ENCODE assay signal across 21 mouse cellular contexts in genomic region chr5:91293073-91293472, GRCm38 (mm10).
A peak's percentile ranks its signal among the peaks of the same experiment; 100 is the strongest.
DNase-seq lines count a peak whose midpoint lies in the region; ATAC-seq and TF ChIP-seq lines count a peak whose summit lies in the region.
"Had no signal": no experiment of that assay in that cellular context is flagged by ENCODE, and none has a peak within 500 bp of the region (broad histone marks: within the 10 kb centered on the region; RNA-seq: fewer than 3 reads in every experiment).

No protein-coding gene starts in this region.

- H3K36me3 ChIP-seq in liver, embryonic 15.5 days (replicated peaks): no peaks in the 10 kb centered on the region
- H3K36me3 ChIP-seq in liver, embryonic 11.5 days (ENCODE audit: control insufficient read depth, insufficient read depth, low read length): no peaks in the 10 kb centered on the region
- H3K36me3 ChIP-seq in kidney, adult 2 months (ENCODE audit: control insufficient read depth, insufficient read depth, low read length): no peaks in the 10 kb centered on the region
- no peaks in the 10 kb centered on the region for H3K36me3 ChIP-seq in stomach, postnatal 0 days (ENCODE audit: control insufficient read depth, insufficient read depth, low read length)
- H3K36me3 ChIP-seq in forebrain, embryonic 14.5 days (ENCODE audit: control insufficient read depth, insufficient read depth, low read length): no peaks in the 10 kb centered on the region
- no peaks in the 10 kb centered on the region for H3K36me3 ChIP-seq in neural tube, embryonic 15.5 days
- H3K36me3 ChIP-seq: embryonic facial prominence, embryonic 10.5 days; heart, embryonic 13.5 days; lung, embryonic 15.5 days had no signal

- no peak overlapping the region for H3K4me2 ChIP-seq in liver, embryonic 15.5 days
- no peak overlapping the region for H3K4me2 ChIP-seq in liver, embryonic 11.5 days
- no peak overlapping the region for H3K4me2 ChIP-seq in stomach, postnatal 0 days (replicated peaks; ENCODE audit: low read depth)
- H3K4me2 ChIP-seq in forebrain, embryonic 14.5 days (ENCODE audit: low read length): no peak overlapping the region
- H3K4me2 ChIP-seq in neural tube, embryonic 15.5 days: no peak overlapping the region
- H3K4me2 ChIP-seq: heart, embryonic 13.5 days; hindbrain, embryonic 14.5 days; lung, embryonic 15.5 days had no signal

- H3K4me3 ChIP-seq in liver, embryonic 15.5 days (replicated peaks): no peak overlapping the region
- H3K4me3 ChIP-seq in liver, embryonic 11.5 days (ENCODE audit: low read depth, low read length): no peak overlapping the region
- H3K4me3 ChIP-seq in kidney, adult 2 months (ENCODE audit: insufficient read depth, low read depth, low read length): no peak overlapping the region
- H3K4me3 ChIP-seq in stomach, postnatal 0 days (ENCODE audit: low read depth, low read length): no peak overlapping the region
- no peak overlapping the region for H3K4me3 ChIP-seq in forebrain, embryonic 14.5 days (ENCODE audit: low read depth, low read length)
- H3K4me3 ChIP-seq in neural tube, embryonic 15.5 days (replicated peaks): no peak overlapping the region
- H3K4me3 ChIP-seq: embryonic facial prominence, embryonic 10.5 days; heart, embryonic 13.5 days; lung, embryonic 15.5 days had no signal

- no peaks in the 10 kb centered on the region for H3K4me1 ChIP-seq in liver, embryonic 15.5 days (replicated peaks)
- H3K4me1 ChIP-seq in liver, embryonic 11.5 days (replicated peaks; ENCODE audit: control insufficient read depth, insufficient read depth, low read length): no peaks in the 10 kb centered on the region
- H3K4me1 ChIP-seq in kidney, adult 2 months (ENCODE audit: control insufficient read depth, insufficient read depth, low read length): peaks cover 11% of the 10 kb centered on the region
- no peaks in the 10 kb centered on the region for H3K4me1 ChIP-seq in stomach, postnatal 0 days (replicated peaks; ENCODE audit: control insufficient read depth, insufficient read depth)
- no peaks in the 10 kb centered on the region for H3K4me1 ChIP-seq in forebrain, embryonic 14.5 days (ENCODE audit: control insufficient read depth, insufficient read depth, low read length)
- no peaks in the 10 kb centered on the region for H3K4me1 ChIP-seq in neural tube, embryonic 15.5 days
- H3K4me1 ChIP-seq: embryonic facial prominence, embryonic 10.5 days; heart, embryonic 13.5 days; lung, embryonic 15.5 days had no signal

- H3K9me3 ChIP-seq in liver, embryonic 15.5 days (replicated peaks): no peaks in the 10 kb centered on the region
- H3K9me3 ChIP-seq in liver, embryonic 11.5 days (ENCODE audit: control insufficient read depth, low read length): no peaks in the 10 kb centered on the region
- no peaks in the 10 kb centered on the region for H3K9me3 ChIP-seq in stomach, postnatal 0 days (ENCODE audit: control insufficient read depth, low read length)
- H3K9me3 ChIP-seq in forebrain, embryonic 14.5 days (replicated peaks; ENCODE audit: control insufficient read depth, low read length): no peaks in the 10 kb centered on the region
- H3K9me3 ChIP-seq in neural tube, embryonic 15.5 days (replicated peaks): no peaks in the 10 kb centered on the region
- H3K9me3 ChIP-seq: embryonic facial prominence, embryonic 10.5 days; lung, embryonic 15.5 days had no signal

- no peak overlapping the region for H3K27ac ChIP-seq in liver, embryonic 15.5 days (replicated peaks)
- no peak overlapping the region for H3K27ac ChIP-seq in liver, embryonic 11.5 days (ENCODE audit: low read depth, low read length)
- peak overlapping the region; percentile 68; the same call in 1 of the 2 replicates for H3K27ac ChIP-seq in kidney, adult 2 months (ENCODE audit: insufficient read depth, low read depth, low read length)
- H3K27ac ChIP-seq in stomach, postnatal 0 days (replicated peaks): no peak overlapping the region
- H3K27ac ChIP-seq in forebrain, embryonic 14.5 days (ENCODE audit: low read depth, low read length): no peak overlapping the region
- no peak overlapping the region for H3K27ac ChIP-seq in neural tube, embryonic 15.5 days (replicated peaks)
- H3K27ac ChIP-seq: embryonic facial prominence, embryonic 10.5 days; heart, embryonic 13.5 days; hindbrain, embryonic 14.5 days; lung, embryonic 15.5 days had no signal

- TF ChIP-seq EP300 in stomach, postnatal 0 days (optimal IDR thresholded peaks at IDR 0.05): no peak

- no peak overlapping the region for H3K9ac ChIP-seq in liver, embryonic 15.5 days
- no peak overlapping the region for H3K9ac ChIP-seq in liver, embryonic 11.5 days (ENCODE audit: low read depth, low read length)
- no peak overlapping the region for H3K9ac ChIP-seq in stomach, postnatal 0 days (ENCODE audit: low read length)
- H3K9ac ChIP-seq in forebrain, embryonic 14.5 days (ENCODE audit: low read length): no peak overlapping the region
- no peak overlapping the region for H3K9ac ChIP-seq in neural tube, embryonic 15.5 days (replicated peaks)
- H3K9ac ChIP-seq: heart, embryonic 13.5 days; hindbrain, embryonic 14.5 days; lung, embryonic 15.5 days had no signal

- no peaks in the 10 kb centered on the region for H3K27me3 ChIP-seq in liver, embryonic 15.5 days
- H3K27me3 ChIP-seq in liver, embryonic 11.5 days (replicated peaks; ENCODE audit: control insufficient read depth, insufficient read depth, low read length): no peaks in the 10 kb centered on the region
- no peaks in the 10 kb centered on the region for H3K27me3 ChIP-seq in kidney, adult 2 months (replicated peaks; ENCODE audit: control insufficient read depth, insufficient read depth, low read length)
- no peaks in the 10 kb centered on the region for H3K27me3 ChIP-seq in stomach, postnatal 0 days (ENCODE audit: control insufficient read depth, insufficient read depth, low read length)
- H3K27me3 ChIP-seq in forebrain, embryonic 14.5 days (replicated peaks; ENCODE audit: control insufficient read depth, insufficient read depth, low read length): no peaks in the 10 kb centered on the region
- H3K27me3 ChIP-seq in neural tube, embryonic 15.5 days (replicated peaks): no peaks in the 10 kb centered on the region
- H3K27me3 ChIP-seq: CH12.LX; heart, embryonic 13.5 days; lung, embryonic 15.5 days had no signal

- TF ChIP-seq POLR2A in kidney, adult 2 months (IDR thresholded peaks at IDR 0.05; ENCODE audit: low read depth, low read length): no peak

- no peak for TF ChIP-seq CTCF in kidney, adult 2 months (conservative IDR thresholded peaks at IDR 0.05; ENCODE audit: insufficient read depth, insufficient read length, low read depth, low read length)
- no peak for TF ChIP-seq CTCF in stomach, postnatal 0 days (IDR thresholded peaks at IDR 0.05; ENCODE audit: low read depth)

- peak; percentile 69 for ATAC-seq in liver, embryonic 15.5 days (ENCODE audit: insufficient read depth)
- no peak for ATAC-seq in liver, embryonic 11.5 days (replicated peaks; ENCODE audit: low FRiP score)
- ATAC-seq in stomach, postnatal 0 days (ENCODE audit: low FRiP score, low TSS enrichment): peak; percentile 54; the same call in 1 of the 2 replicates
- no peak for ATAC-seq in forebrain, embryonic 14.5 days
- no peak for ATAC-seq in neural tube, embryonic 15.5 days (ENCODE audit: low FRiP score)

- 50% methylated on average over 4 of the region's 4 CpGs for WGBS in liver, embryonic 15.5 days (ENCODE audit: insufficient replicate concordance)
- 66% methylated on average over 4 of the region's 4 CpGs for WGBS in liver, embryonic 11.5 days
- WGBS in kidney, adult 2 months: 20% methylated on average over 4 of the region's 4 CpGs
- 53% methylated on average over 4 of the region's 4 CpGs for WGBS in stomach, postnatal 0 days
- 72% methylated on average over 4 of the region's 4 CpGs for WGBS in forebrain, embryonic 14.5 days
- WGBS in neural tube, embryonic 15.5 days: 80% methylated on average over 4 of the region's 4 CpGs

- no peak for DNase-seq in liver, embryonic 11.5 days (ENCODE audit: low spot score)
- DNase-seq in kidney, adult 2 months: peak; percentile 85
- DNase-seq in kidney, postnatal 14 days: peak; percentile 56
- DNase-seq in stomach, postnatal 0 days (ENCODE audit: low spot score): no peak
- no peak for DNase-seq in cerebellum, postnatal 10 days
- no peak for DNase-seq in forebrain, embryonic 14.5 days (ENCODE audit: low spot score)
- DNase-seq: adrenal gland, postnatal 25 days; cerebellum, adult 11-12 months; cerebellum, postnatal 25 days; gastrocnemius, postnatal 14 days; heart, adult 18-20 months; lung, postnatal 4 days; right cerebral cortex, adult 18-20 months; thymus, adult 2 months had no signal

Comparison
In these comparisons a context has a peak if more than half of its experiments do, and no peak if none do; other contexts are left out.
1. ATAC-seq: peak in liver, embryonic 15.5 days (single experiment) and stomach, postnatal 0 days (single experiment); none in liver, embryonic 11.5 days (single experiment), forebrain, embryonic 14.5 days (single experiment) and neural tube, embryonic 15.5 days (single experiment).
2. DNase-seq: peak in kidney, adult 2 months (single experiment) and kidney, postnatal 14 days (single experiment); none in liver, embryonic 11.5 days (single experiment), stomach, postnatal 0 days (single experiment), cerebellum, postnatal 10 days (0 of 2) and forebrain, embryonic 14.5 days (single experiment).